Mouse (Mus musculus): Measurements from ENCODE around the gene Usp36. TPM values are rescaled to one million over a fixed set of nuclear protein-coding genes. Genes with fewer than 3 reads are reported as not detected.

The Usp36 gene
- polyA plus RNA-seq (2015; fragmentation: Nextera tagmentation; extraction: Ambion mirVana), result 16.3 and 16.8 TPM in 2 replicates

GRCm38 (mm10) chr11:118289999-118290889 lies at the start of gene Usp36:
Gene Usp36 (minus strand): TSS chr11:118290244.
- Histone ChIP-seq H3K9me3 (no peaks in the 10 kb centered on the region), H3K4me2 (replicated peaks) (peak within 1 kb of the TSS; percentile 95), H3K4me1 (replicated peaks) (peaks cover 26% of the 10 kb centered on the region), H3K4me3 (replicated peaks) (peak within 1 kb of the TSS; percentile 85), H3K27ac (peak within 1 kb of the TSS; percentile 89), H3K27me3 (no peaks in the 10 kb centered on the region), H3K9ac (replicated peaks) (peak within 1 kb of the TSS; percentile 92), H3K36me3 (peaks cover 25% of the 10 kb centered on the region)
- WGBS, result 1% methylated on average over 68 of the region's 68 CpGs
- ATAC-seq, result peak; percentile 99

- Histone ChIP-seq H3K4me3 (replicated peaks) (no peak overlapping the region), H3K36me3 (peaks cover 11% of the 10 kb centered on the region), H3K9me3 (no peaks in the 10 kb centered on the region), H3K4me1 (replicated peaks) (peaks cover 15% of the 10 kb centered on the region), H3K9ac (replicated peaks) (no peak overlapping the region), H3K27ac (no peak overlapping the region), H3K27me3 (no peaks in the 10 kb centered on the region), H3K4me2 (replicated peaks) (no peak overlapping the region)
- ATAC-seq, result no peak
- WGBS, result 86% methylated on average over 8 of the region's 8 CpGs
Observed at GRCm38 (mm10) chr11:118337491-118338168, 47.6 kb upstream of the Usp36 start.

- Histone ChIP-seq H3K4me3 (replicated peaks) (no peak overlapping the region), H3K27me3 (no peaks in the 10 kb centered on the region), H3K27ac (no peak overlapping the region), H3K4me2 (replicated peaks) (no peak overlapping the region), H3K36me3 (peaks cover 18% of the 10 kb centered on the region), H3K9ac (replicated peaks) (no peak overlapping the region), H3K4me1 (replicated peaks) (no peaks in the 10 kb centered on the region), H3K9me3 (peaks cover 3% of the 10 kb centered on the region; the same call in 1 of the 2 replicates)
- WGBS, result 91% methylated on average over 17 of the region's 17 CpGs
- ATAC-seq, result no peak
Observed at GRCm38 (mm10) chr11:118333431-118333830, 43.4 kb upstream of the Usp36 start.

GRCm38 (mm10) chr11:118332376-118332775 lies 42.3 kb upstream of the Usp36 start:
- 94% methylated on average over 11 of the region's 11 CpGs for WGBS
- H3K9me3 ChIP-seq, result peaks cover 3% of the 10 kb centered on the region; the same call in 1 of the 2 replicates
- no peak overlapping the region for H3K4me2 ChIP-seq (replicated peaks)
- no peak overlapping the region for H3K9ac ChIP-seq (replicated peaks)
- no peak overlapping the region for H3K4me3 ChIP-seq (replicated peaks)
- H3K27me3 ChIP-seq, result no peaks in the 10 kb centered on the region
- ATAC-seq, result no peak
- peaks cover 18% of the 10 kb centered on the region for H3K36me3 ChIP-seq
- H3K27ac ChIP-seq, result no peak overlapping the region
- H3K4me1 ChIP-seq (replicated peaks), result peaks cover 7% of the 10 kb centered on the region

- peaks cover 16% of the 10 kb centered on the region for H3K4me1 ChIP-seq (replicated peaks)
- H3K27ac ChIP-seq, result no peak overlapping the region
- no peak overlapping the region for H3K4me2 ChIP-seq (replicated peaks)
- H3K36me3 ChIP-seq, result peaks cover 18% of the 10 kb centered on the region
- peaks cover 3% of the 10 kb centered on the region; the same call in 1 of the 2 replicates for H3K9me3 ChIP-seq
- H3K27me3 ChIP-seq, result no peaks in the 10 kb centered on the region
- no peak for ATAC-seq
- H3K4me3 ChIP-seq (replicated peaks), result no peak overlapping the region
- WGBS, result 94% methylated on average over 16 of the region's 16 CpGs
- no peak overlapping the region for H3K9ac ChIP-seq (replicated peaks)
Observed at GRCm38 (mm10) chr11:118330777-118331176, 40.7 kb upstream of the Usp36 start.

- Histone ChIP-seq H3K9me3 (peaks cover 3% of the 10 kb centered on the region; the same call in 1 of the 2 replicates), H3K27me3 (no peaks in the 10 kb centered on the region), H3K4me1 (replicated peaks) (peaks cover 16% of the 10 kb centered on the region), H3K4me2 (replicated peaks) (no peak overlapping the region), H3K9ac (replicated peaks) (no peak overlapping the region), H3K27ac (no peak overlapping the region), H3K4me3 (replicated peaks) (no peak overlapping the region), H3K36me3 (peaks cover 18% of the 10 kb centered on the region)
- ATAC-seq, result no peak
- 91% methylated on average over 14 of the region's 14 CpGs for WGBS
Observed at GRCm38 (mm10) chr11:118330361-118330760, 40.3 kb upstream of the Usp36 start.

GRCm38 (mm10) chr11:118328947-118329346 lies 38.9 kb upstream of the Usp36 start:
- Histone ChIP-seq H3K9ac (replicated peaks) (no peak overlapping the region), H3K27me3 (no peaks in the 10 kb centered on the region), H3K27ac (no peak overlapping the region), H3K9me3 (peaks cover 3% of the 10 kb centered on the region; the same call in 1 of the 2 replicates), H3K36me3 (peaks cover 18% of the 10 kb centered on the region), H3K4me3 (replicated peaks) (no peak overlapping the region), H3K4me2 (replicated peaks) (no peak overlapping the region), H3K4me1 (replicated peaks) (peaks cover 16% of the 10 kb centered on the region)
- no peak for ATAC-seq
- WGBS, result 95% methylated on average over 5 of the region's 5 CpGs

- Histone ChIP-seq H3K4me2 (replicated peaks) (no peak overlapping the region), H3K4me1 (replicated peaks) (peaks cover 16% of the 10 kb centered on the region), H3K4me3 (replicated peaks) (no peak overlapping the region), H3K27ac (peak overlapping the region; percentile 81; the same call in 1 of the 2 replicates), H3K9ac (replicated peaks) (no peak overlapping the region), H3K9me3 (peaks cover 3% of the 10 kb centered on the region; the same call in 1 of the 2 replicates), H3K27me3 (no peaks in the 10 kb centered on the region), H3K36me3 (peaks cover 16% of the 10 kb centered on the region)
- WGBS, result 96% methylated on average over 6 of the region's 6 CpGs
- 0 out of 2 replicates have a peak, but pooled peaks have one; percentile 25 for ATAC-seq
Observed at GRCm38 (mm10) chr11:118328511-118328910, 38.5 kb upstream of the Usp36 start.

GRCm38 (mm10) chr11:118326991-118327971 lies 37.2 kb upstream of the Usp36 start:
- H3K4me3 ChIP-seq (replicated peaks), result no peak overlapping the region
- peaks cover 23% of the 10 kb centered on the region for H3K4me1 ChIP-seq (replicated peaks)
- peak overlapping the region; percentile 81 for H3K27ac ChIP-seq
- no peak overlapping the region for H3K9ac ChIP-seq (replicated peaks)
- H3K27me3 ChIP-seq, result no peaks in the 10 kb centered on the region
- no peak overlapping the region for H3K4me2 ChIP-seq (replicated peaks)
- WGBS, result 68% methylated on average over 24 of the region's 24 CpGs
- H3K36me3 ChIP-seq, result peaks cover 6% of the 10 kb centered on the region; the same call in 1 of the 2 replicates
- peaks cover 3% of the 10 kb centered on the region; the same call in 1 of the 2 replicates for H3K9me3 ChIP-seq
- peak; percentile 85 for ATAC-seq

GRCm38 (mm10) chr11:118326491-118326890 lies 36.4 kb upstream of the Usp36 start:
- Histone ChIP-seq H3K27me3 (no peaks in the 10 kb centered on the region), H3K9me3 (peaks cover 3% of the 10 kb centered on the region; the same call in 1 of the 2 replicates), H3K4me2 (replicated peaks) (no peak overlapping the region), H3K4me3 (replicated peaks) (no peak overlapping the region), H3K9ac (replicated peaks) (no peak overlapping the region), H3K4me1 (replicated peaks) (peaks cover 30% of the 10 kb centered on the region), H3K36me3 (peaks cover 6% of the 10 kb centered on the region; the same call in 1 of the 2 replicates), H3K27ac (peak overlapping the region; percentile 81; the same call in 1 of the 2 replicates)
- no peak for ATAC-seq
- WGBS, result 94% methylated on average over 4 of the region's 4 CpGs

GRCm38 (mm10) chr11:118324541-118324940 lies 34.5 kb upstream of the Usp36 start:
- no peaks in the 10 kb centered on the region for H3K27me3 ChIP-seq
- H3K27ac ChIP-seq, result no peak overlapping the region
- ATAC-seq, result no peak
- H3K4me1 ChIP-seq (replicated peaks), result peaks cover 37% of the 10 kb centered on the region
- 81% methylated on average over 5 of the region's 5 CpGs for whole genome bisulfite sequencing
- H3K4me2 ChIP-seq (replicated peaks), result no peak overlapping the region
- peaks cover 7% of the 10 kb centered on the region for H3K36me3 ChIP-seq
- no peak overlapping the region for H3K4me3 ChIP-seq (replicated peaks)
- no peaks in the 10 kb centered on the region for H3K9me3 ChIP-seq
- H3K9ac ChIP-seq (replicated peaks), result no peak overlapping the region

Data from midbrain, embryonic 13.5 days (tissue).